Mouse (Mus musculus): ENCODE measurements around the gene Adra2b. TPM values are rescaled to one million over a fixed set of nuclear protein-coding genes. Genes with fewer than 3 reads are reported as not detected.

The Adra2b gene
- polyA plus RNA-seq, 1 experiment from 2014 or later = 0.90 TPM

- no peak overlapping the region for H3K27ac ChIP-seq (ENCODE audit: low read depth, low read length)
- H3K27me3 ChIP-seq (replicated peaks; ENCODE audit: control insufficient read depth, insufficient read depth, low read length) = no peaks in the 10 kb centered on the region
- 49% methylated on average over 4 of the region's 4 CpGs for WGBS
These were observed 27.8 kb downstream of the Adra2b start for GRCm38 (mm10) chr2:127390846-127391245.

DNA sequence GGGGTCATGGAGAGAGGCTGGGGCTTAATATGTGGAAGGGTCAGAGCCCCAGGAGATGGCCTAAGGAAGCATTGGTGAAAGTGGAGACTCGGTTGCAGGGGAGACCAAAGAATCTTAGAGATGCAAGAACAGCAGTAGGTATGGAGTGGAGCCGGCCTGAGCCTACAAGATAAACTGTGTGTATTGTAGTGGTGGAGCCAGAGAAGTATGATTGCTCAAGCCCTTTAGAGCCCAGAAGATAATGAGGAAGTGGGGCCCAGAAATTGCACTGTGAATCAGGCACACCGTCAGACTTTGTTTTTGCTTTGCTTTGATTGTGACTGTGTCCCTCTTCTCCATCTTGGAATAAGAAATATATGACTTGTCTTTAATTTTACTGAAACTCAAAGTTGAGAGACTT, 28.3 kb downstream of the Adra2b start:
- 76% methylated on average over 3 of the region's 3 CpGs for WGBS
- Histone ChIP-seq H3K36me3 (ENCODE audit: control insufficient read depth, insufficient read depth, low read length) (no peaks in the 10 kb centered on the region), H3K4me2 (ENCODE audit: low read length) (no peak overlapping the region), H3K9ac (ENCODE audit: low read depth, low read length) (no peak overlapping the region), H3K9me3 (ENCODE audit: control insufficient read depth, low read length) (no peaks in the 10 kb centered on the region), H3K27ac (ENCODE audit: low read depth, low read length) (no peak overlapping the region), H3K4me1 (ENCODE audit: control insufficient read depth, insufficient read depth, low read depth, low read length) (no peaks in the 10 kb centered on the region), H3K27me3 (replicated peaks; ENCODE audit: control insufficient read depth, insufficient read depth, low read length) (no peaks in the 10 kb centered on the region), H3K4me3 (ENCODE audit: low read length) (no peak overlapping the region)
- no peak for ATAC-seq

More at GRCm38 (mm10) chr2:127390846-127391245, 27.8 kb downstream of the Adra2b start:
- Histone ChIP-seq H3K4me3 (ENCODE audit: low read length) (no peak overlapping the region), H3K9me3 (ENCODE audit: control insufficient read depth, low read length) (no peaks in the 10 kb centered on the region), H3K4me2 (ENCODE audit: low read length) (no peak overlapping the region), H3K4me1 (ENCODE audit: control insufficient read depth, insufficient read depth, low read depth, low read length) (no peaks in the 10 kb centered on the region), H3K9ac (ENCODE audit: low read depth, low read length) (no peak overlapping the region), H3K36me3 (ENCODE audit: control insufficient read depth, insufficient read depth, low read length) (no peaks in the 10 kb centered on the region)
- 0 out of 2 replicates have a peak, but pooled peaks have one; percentile 27 for ATAC-seq

DNA sequence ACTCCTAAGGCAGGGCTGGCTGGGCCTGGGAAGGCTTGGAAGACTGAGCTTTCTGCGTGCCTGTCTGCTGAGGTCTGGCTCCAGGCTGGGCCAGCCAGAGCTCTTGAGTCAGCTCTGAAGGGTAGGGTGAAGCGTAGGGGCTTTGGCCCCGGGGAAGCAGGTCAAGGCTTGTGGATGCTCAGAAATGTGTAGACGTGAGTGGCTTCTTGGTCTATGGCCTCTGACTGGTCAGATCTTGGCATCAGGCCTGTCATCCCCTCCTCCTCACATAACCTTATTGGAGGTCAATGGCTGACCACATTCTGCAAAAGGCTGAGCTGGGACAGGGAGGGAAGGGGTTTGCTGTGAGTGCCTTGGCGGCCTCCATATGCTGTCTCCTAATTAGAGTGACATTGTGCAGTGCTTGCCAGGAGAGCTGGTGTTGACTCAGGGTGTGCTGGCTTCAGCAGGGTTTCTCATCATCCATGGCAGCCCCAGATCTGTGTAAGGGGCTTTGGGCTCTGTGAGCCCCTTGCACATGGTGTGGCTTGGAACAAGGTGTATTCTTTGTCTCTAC, 31.7 kb downstream of the Adra2b start:
- H3K4me2 ChIP-seq (ENCODE audit: low read length) = no peak overlapping the region
- H3K4me3 ChIP-seq (ENCODE audit: low read length) = no peak overlapping the region
- no peak overlapping the region for H3K27ac ChIP-seq (ENCODE audit: low read depth, low read length)
- no peaks in the 10 kb centered on the region for H3K9me3 ChIP-seq (ENCODE audit: control insufficient read depth, low read length)
- 84% methylated on average over 5 of the region's 5 CpGs for WGBS
- H3K9ac ChIP-seq (ENCODE audit: low read depth, low read length) = no peak overlapping the region
- no peaks in the 10 kb centered on the region for H3K4me1 ChIP-seq (ENCODE audit: control insufficient read depth, insufficient read depth, low read depth, low read length)
- no peak for ATAC-seq
- no peaks in the 10 kb centered on the region for H3K27me3 ChIP-seq (replicated peaks; ENCODE audit: control insufficient read depth, insufficient read depth, low read length)
- H3K36me3 ChIP-seq (ENCODE audit: control insufficient read depth, insufficient read depth, low read length) = no peaks in the 10 kb centered on the region

GRCm38 (mm10) chr2:127398738-127399137, 35.7 kb downstream of the Adra2b start:
- Histone ChIP-seq H3K27me3 (replicated peaks; ENCODE audit: control insufficient read depth, insufficient read depth, low read length) (no peaks in the 10 kb centered on the region), H3K4me1 (ENCODE audit: control insufficient read depth, insufficient read depth, low read depth, low read length) (no peaks in the 10 kb centered on the region; the same call in 1 of the 2 replicates), H3K9me3 (ENCODE audit: control insufficient read depth, low read length) (no peaks in the 10 kb centered on the region), H3K36me3 (ENCODE audit: control insufficient read depth, insufficient read depth, low read length) (no peaks in the 10 kb centered on the region), H3K9ac (ENCODE audit: low read depth, low read length) (no peak overlapping the region), H3K4me3 (ENCODE audit: low read length) (no peak overlapping the region), H3K27ac (ENCODE audit: low read depth, low read length) (no peak overlapping the region), H3K4me2 (ENCODE audit: low read length) (no peak overlapping the region)
- WGBS = 92% methylated on average over 7 of the region's 7 CpGs
- no peak for ATAC-seq

DNA sequence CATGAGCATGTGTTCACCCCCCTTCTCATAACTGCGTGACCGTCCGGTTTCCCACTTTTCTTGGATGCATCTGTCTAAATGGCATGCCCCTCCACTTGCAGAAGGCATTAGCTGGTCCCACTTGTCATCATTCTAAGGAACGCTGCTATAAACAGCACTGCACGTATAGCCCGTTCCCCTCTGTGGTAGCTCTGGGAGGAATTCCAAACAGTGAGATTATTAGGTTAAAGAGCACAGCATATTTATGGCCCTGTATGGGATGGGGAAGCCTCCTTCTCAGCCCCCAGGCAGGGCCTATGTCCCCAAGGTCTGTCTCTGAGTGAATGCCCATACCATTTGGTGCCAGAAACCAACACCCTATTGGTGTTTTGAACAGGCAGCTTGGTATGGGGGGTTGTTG, 48.1 kb downstream of the Adra2b start:
- H3K4me2 ChIP-seq (ENCODE audit: low read length) = no peak overlapping the region
- H3K4me3 ChIP-seq (ENCODE audit: low read length) = no peak overlapping the region
- no peaks in the 10 kb centered on the region for H3K9me3 ChIP-seq (ENCODE audit: control insufficient read depth, low read length)
- no peak for ATAC-seq
- no peaks in the 10 kb centered on the region for H3K36me3 ChIP-seq (ENCODE audit: control insufficient read depth, insufficient read depth, low read length)
- no peak overlapping the region for H3K27ac ChIP-seq (ENCODE audit: low read depth, low read length)
- H3K9ac ChIP-seq (ENCODE audit: low read depth, low read length) = no peak overlapping the region
- H3K27me3 ChIP-seq (replicated peaks; ENCODE audit: control insufficient read depth, insufficient read depth, low read length) = no peaks in the 10 kb centered on the region
- no peaks in the 10 kb centered on the region for H3K4me1 ChIP-seq (ENCODE audit: control insufficient read depth, insufficient read depth, low read depth, low read length)
- WGBS = 81% methylated on average over 6 of the region's 6 CpGs

GRCm38 (mm10) chr2:127415806-127416205, 52.8 kb downstream of the Adra2b start:
- WGBS = 77% methylated on average over 10 of the region's 10 CpGs
- H3K4me2 ChIP-seq (ENCODE audit: low read length) = no peak overlapping the region
- H3K36me3 ChIP-seq (ENCODE audit: control insufficient read depth, insufficient read depth, low read length) = no peaks in the 10 kb centered on the region
- H3K4me1 ChIP-seq (ENCODE audit: control insufficient read depth, insufficient read depth, low read depth, low read length) = no peaks in the 10 kb centered on the region
- H3K9me3 ChIP-seq (ENCODE audit: control insufficient read depth, low read length) = no peaks in the 10 kb centered on the region
- H3K27me3 ChIP-seq (replicated peaks; ENCODE audit: control insufficient read depth, insufficient read depth, low read length) = no peaks in the 10 kb centered on the region
- no peak overlapping the region for H3K9ac ChIP-seq (ENCODE audit: low read depth, low read length)
- no peak overlapping the region for H3K27ac ChIP-seq (ENCODE audit: low read depth, low read length)
- no peak overlapping the region for H3K4me3 ChIP-seq (ENCODE audit: low read length)
- ATAC-seq = no peak

DNA sequence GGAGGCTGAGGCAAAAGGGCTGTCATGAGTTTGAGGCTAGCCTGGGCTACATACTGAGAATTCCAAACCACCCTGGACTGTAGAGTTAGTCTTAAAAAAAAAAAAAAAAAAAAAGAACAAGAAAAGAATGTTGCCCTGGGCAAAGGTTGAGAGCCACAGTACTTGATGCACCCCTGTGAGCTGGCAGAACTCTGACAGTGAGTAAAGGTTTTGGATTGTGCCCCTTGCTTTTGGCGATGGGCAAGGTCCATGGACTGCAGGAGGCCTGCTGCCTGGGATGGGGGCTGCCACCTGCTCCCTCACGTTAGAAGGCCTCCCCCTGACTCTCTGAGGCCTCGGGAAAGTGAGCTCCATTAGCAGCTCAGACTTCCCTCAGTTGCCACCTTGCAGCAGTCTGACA, 53.7 kb downstream of the Adra2b start:
- no peaks in the 10 kb centered on the region for H3K9me3 ChIP-seq (ENCODE audit: control insufficient read depth, low read length)
- H3K36me3 ChIP-seq (ENCODE audit: control insufficient read depth, insufficient read depth, low read length) = no peaks in the 10 kb centered on the region
- no peaks in the 10 kb centered on the region for H3K4me1 ChIP-seq (ENCODE audit: control insufficient read depth, insufficient read depth, low read depth, low read length)
- H3K9ac ChIP-seq (ENCODE audit: low read depth, low read length) = no peak overlapping the region
- no peak overlapping the region for H3K27ac ChIP-seq (ENCODE audit: low read depth, low read length)
- no peak for ATAC-seq
- no peak overlapping the region for H3K4me3 ChIP-seq (ENCODE audit: low read length)
- no peak overlapping the region for H3K4me2 ChIP-seq (ENCODE audit: low read length)
- 49% methylated on average over 3 of the region's 3 CpGs for WGBS
- no peaks in the 10 kb centered on the region for H3K27me3 ChIP-seq (replicated peaks; ENCODE audit: control insufficient read depth, insufficient read depth, low read length)

Other genes starting within 250 kb of the Adra2b start
- 14.5 and 19.8 TPM in 2 replicates for gene Ncaph, start 229.3 kb upstream of the Adra2b start, polyA plus RNA-seq (2015; fragmentation: Nextera tagmentation; extraction: Ambion mirVana)
- 11.0 and 12.4 TPM in 2 replicates for gene Itpripl1, start 219.8 kb upstream of the Adra2b start, polyA plus RNA-seq (2015; fragmentation: Nextera tagmentation; extraction: Ambion mirVana)
- 0.88 and 0.96 TPM in 2 replicates for gene 1810024B03Rik, start 154.9 kb upstream of the Adra2b start, polyA plus RNA-seq (2015; fragmentation: Nextera tagmentation; extraction: Ambion mirVana)
- gene Snrnp200, start 154.8 kb upstream of the Adra2b start, polyA plus RNA-seq (2015; fragmentation: Nextera tagmentation; extraction: Ambion mirVana) = 40.1 and 51.3 TPM in 2 replicates
- 59.0 and 61.6 TPM in 2 replicates for gene Ciao1, start 115.4 kb upstream of the Adra2b start, polyA plus RNA-seq (2015; fragmentation: Nextera tagmentation; extraction: Ambion mirVana)
- 58.7 and 61.1 TPM in 2 replicates for gene Tmem127, start 115.3 kb upstream of the Adra2b start, polyA plus RNA-seq (2015; fragmentation: Nextera tagmentation; extraction: Ambion mirVana)
- 85.9 and 91.6 TPM in 2 replicates for gene Stard7, start 93.0 kb upstream of the Adra2b start, polyA plus RNA-seq (2015; fragmentation: Nextera tagmentation; extraction: Ambion mirVana)
- gene Dusp2, start 27.0 kb upstream of the Adra2b start, polyA plus RNA-seq (2015; fragmentation: Nextera tagmentation; extraction: Ambion mirVana) = 14.9 and 17.1 TPM in 2 replicates
- gene Astl, start 24.6 kb upstream of the Adra2b start, polyA plus RNA-seq (2015; fragmentation: Nextera tagmentation; extraction: Ambion mirVana) = not detected in 2 replicates
- gene Gpat2, start 62.0 kb downstream of the Adra2b start, polyA plus RNA-seq (2015; fragmentation: Nextera tagmentation; extraction: Ambion mirVana) = 0.25 and 0.28 TPM in 2 replicates
- 31.4 and 32.9 TPM in 2 replicates for gene Fahd2a, start 81.4 kb downstream of the Adra2b start, polyA plus RNA-seq (2015; fragmentation: Nextera tagmentation; extraction: Ambion mirVana)
- gene Kcnip3, start 158.9 kb downstream of the Adra2b start, polyA plus RNA-seq (2015; fragmentation: Nextera tagmentation; extraction: Ambion mirVana) = 15.4 and 20.0 TPM in 2 replicates
- gene Prom2, start 178.3 kb downstream of the Adra2b start, polyA plus RNA-seq (2015; fragmentation: Nextera tagmentation; extraction: Ambion mirVana) = 0.05 and 0.06 TPM in 2 replicates
- 6.3 and 6.4 TPM in 2 replicates for gene Zfp661, start 223.9 kb downstream of the Adra2b start, polyA plus RNA-seq (2015; fragmentation: Nextera tagmentation; extraction: Ambion mirVana)
- 126 and 133 TPM in 2 replicates for gene Mrps5, start 224.0 kb downstream of the Adra2b start, polyA plus RNA-seq (2015; fragmentation: Nextera tagmentation; extraction: Ambion mirVana)